Mouse (Mus musculus): ENCODE data around the gene Esrrg. TPM values are rescaled to one million over a fixed set of nuclear protein-coding genes. Genes with fewer than 3 reads are reported as not detected.
A peak's percentile ranks its signal among the peaks of the same experiment; 100 is the strongest.

The Esrrg gene
- polyA plus RNA-seq, 1 experiment from 2014 or later: 2.2 TPM

DNA sequence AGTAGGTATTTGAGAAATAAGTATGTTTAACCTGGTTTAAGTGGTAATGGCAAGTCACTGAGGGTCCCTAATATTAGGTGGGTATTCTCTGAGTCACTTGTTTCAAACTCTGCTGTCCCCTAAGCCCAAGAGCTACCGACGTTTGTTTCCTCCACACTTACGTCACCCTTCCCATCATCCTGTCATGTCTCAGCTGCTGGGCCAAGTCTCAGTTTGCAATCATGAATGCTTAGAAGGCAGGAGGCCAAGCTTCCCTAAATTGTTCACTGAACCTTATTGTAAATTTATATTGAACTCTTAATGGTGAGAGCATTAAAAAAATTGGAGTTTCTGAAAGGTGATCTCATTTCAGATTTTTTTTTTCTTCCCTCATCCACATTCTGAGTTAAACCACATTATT lies 322.6 kb downstream of the Esrrg start:
- DNase-seq (ENCODE audit: low spot score): no peak
- Histone ChIP-seq H3K27ac (no peak overlapping the region), H3K4me3 (no peak overlapping the region), H3K9me3 (replicated peaks) (no peaks in the 10 kb centered on the region), H3K36me3 (no peaks in the 10 kb centered on the region), H3K4me1 (no peaks in the 10 kb centered on the region), H3K27me3 (ENCODE audit: low read depth, poor library complexity, severe bottlenecking) (no peaks in the 10 kb centered on the region)
- 81% methylated on average over 3 of the region's 3 CpGs for WGBS

DNA sequence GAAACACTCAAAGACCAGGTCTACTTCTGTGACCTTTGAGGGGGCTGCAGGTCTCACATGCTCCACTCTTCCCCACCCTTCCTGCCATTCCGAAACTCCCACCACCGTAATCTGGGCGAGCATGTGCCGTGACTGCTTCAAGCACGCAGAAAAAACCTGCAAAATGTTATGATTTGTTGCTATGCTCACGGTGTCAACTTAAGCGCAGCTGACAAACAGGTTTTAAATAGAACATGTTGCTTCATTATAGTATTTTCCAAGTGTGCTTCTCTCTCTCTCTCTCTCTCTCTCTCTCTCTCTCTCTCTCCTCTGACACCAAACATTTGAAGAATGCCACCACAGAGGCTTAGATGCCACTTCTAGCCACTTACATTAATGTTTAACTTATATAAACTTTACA lies 330.1 kb downstream of the Esrrg start:
- Histone ChIP-seq H3K27me3 (ENCODE audit: low read depth, poor library complexity, severe bottlenecking) (no peaks in the 10 kb centered on the region), H3K36me3 (no peaks in the 10 kb centered on the region), H3K9me3 (replicated peaks) (no peaks in the 10 kb centered on the region), H3K27ac (no peak overlapping the region), H3K4me1 (peaks cover 24% of the 10 kb centered on the region), H3K4me3 (no peak overlapping the region)
- no peak for DNase-seq (ENCODE audit: low spot score)
- 89% methylated on average over 7 of the region's 7 CpGs for WGBS

DNA sequence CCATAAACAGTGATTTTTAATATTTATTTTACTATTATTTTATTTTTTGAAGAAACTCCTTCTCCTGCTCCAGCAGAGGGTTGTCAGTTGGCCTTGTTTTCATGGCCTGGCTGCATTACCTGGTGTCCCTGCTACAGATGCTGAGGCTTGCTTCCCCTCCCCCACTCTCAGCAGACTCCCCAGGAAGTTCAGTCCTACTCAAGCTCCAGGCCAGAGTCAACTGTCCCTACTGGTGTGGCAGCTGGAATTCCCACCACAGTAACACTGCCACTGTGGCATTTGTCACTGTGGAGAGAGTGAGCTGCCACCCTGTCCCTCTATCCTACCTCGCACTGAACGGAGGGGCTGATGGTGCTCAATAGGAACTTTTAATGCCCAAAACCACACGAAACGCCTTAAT lies 330.5 kb downstream of the Esrrg start:
- Histone ChIP-seq H3K27ac (no peak overlapping the region), H3K4me1 (peaks cover 24% of the 10 kb centered on the region), H3K27me3 (ENCODE audit: low read depth, poor library complexity, severe bottlenecking) (no peaks in the 10 kb centered on the region), H3K9me3 (replicated peaks) (no peaks in the 10 kb centered on the region), H3K4me3 (no peak overlapping the region), H3K36me3 (no peaks in the 10 kb centered on the region)
- WGBS: 46% methylated on average over 4 of the region's 4 CpGs
- DNase-seq (ENCODE audit: low spot score): no peak

DNA sequence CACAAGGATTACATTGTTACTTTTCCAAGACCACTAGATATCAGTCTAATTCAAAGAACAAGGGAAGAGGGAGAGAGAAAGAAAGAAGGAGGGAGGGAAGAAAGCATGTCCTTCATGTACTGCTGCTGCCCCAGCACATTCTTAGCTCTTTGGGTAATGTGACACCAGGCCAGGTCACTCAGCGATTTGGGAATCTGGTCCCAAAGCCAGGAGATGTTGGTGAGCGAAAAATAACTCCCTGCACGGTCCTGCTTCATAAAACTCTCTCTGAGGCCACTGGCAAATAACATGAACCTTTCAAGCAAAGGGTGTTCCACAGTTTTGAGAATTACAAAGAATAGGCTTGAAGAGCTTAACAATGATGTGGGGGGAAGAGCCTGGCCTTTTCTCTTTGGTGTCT lies 342.9 kb downstream of the Esrrg start:
- Histone ChIP-seq H3K27ac (no peak overlapping the region), H3K9me3 (replicated peaks) (no peaks in the 10 kb centered on the region), H3K36me3 (no peaks in the 10 kb centered on the region), H3K27me3 (ENCODE audit: low read depth, poor library complexity, severe bottlenecking) (no peaks in the 10 kb centered on the region), H3K4me1 (no peaks in the 10 kb centered on the region), H3K4me3 (no peak overlapping the region)
- 62% methylated on average over 3 of the region's 3 CpGs for WGBS
- DNase-seq (ENCODE audit: low spot score): no peak

DNA sequence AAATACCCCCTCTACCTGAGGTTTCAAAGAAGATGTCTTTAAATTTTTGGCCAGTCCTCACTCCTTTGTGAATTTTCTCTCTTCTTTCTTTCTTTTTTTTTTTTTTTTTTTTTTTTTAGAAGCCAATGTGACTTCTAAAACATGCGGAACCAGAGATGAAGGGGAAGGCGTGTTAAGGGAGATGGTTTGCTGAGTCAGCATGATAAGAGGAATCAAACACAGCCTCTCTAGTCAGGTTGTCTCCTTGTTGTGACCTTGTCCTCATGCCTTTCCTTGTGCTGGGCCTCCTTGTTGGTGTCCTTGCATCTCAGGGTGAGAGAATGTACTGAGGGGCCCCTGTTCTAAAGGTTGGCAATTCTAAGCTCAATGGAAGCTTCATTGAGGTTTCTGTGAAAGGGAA lies 348.1 kb downstream of the Esrrg start:
- no peak for DNase-seq (ENCODE audit: low spot score)
- H3K27me3 ChIP-seq (ENCODE audit: low read depth, poor library complexity, severe bottlenecking): no peaks in the 10 kb centered on the region
- H3K27ac ChIP-seq: no peak overlapping the region
- no peaks in the 10 kb centered on the region for H3K36me3 ChIP-seq
- 86% methylated on average over 2 of the region's 2 CpGs for WGBS
- H3K9me3 ChIP-seq (replicated peaks): no peaks in the 10 kb centered on the region
- H3K4me1 ChIP-seq: no peaks in the 10 kb centered on the region
- no peak overlapping the region for H3K4me3 ChIP-seq

DNA sequence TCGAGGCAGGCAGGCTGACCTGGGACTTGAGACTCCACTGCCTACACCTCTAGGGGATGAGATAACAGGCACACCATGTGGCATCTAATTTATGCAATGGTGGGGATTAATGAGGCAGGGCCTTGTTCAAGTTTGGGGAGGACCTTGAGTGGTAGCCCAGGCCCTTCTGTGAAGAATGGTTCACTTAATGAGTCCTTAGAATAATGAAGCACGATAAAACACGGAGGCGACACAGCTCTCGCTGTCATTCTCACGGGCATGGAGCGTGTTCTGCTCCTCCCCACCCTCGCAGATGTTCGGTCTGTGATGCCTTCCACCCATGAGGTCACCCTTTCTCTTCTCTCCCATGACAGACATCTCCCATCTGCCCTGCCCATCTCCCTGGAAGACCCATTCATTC lies 350.6 kb downstream of the Esrrg start:
- Histone ChIP-seq H3K27ac (no peak overlapping the region), H3K36me3 (no peaks in the 10 kb centered on the region), H3K27me3 (ENCODE audit: low read depth, poor library complexity, severe bottlenecking) (no peaks in the 10 kb centered on the region), H3K4me1 (no peaks in the 10 kb centered on the region), H3K4me3 (no peak overlapping the region), H3K9me3 (replicated peaks) (no peaks in the 10 kb centered on the region)
- WGBS: 90% methylated on average over 9 of the region's 9 CpGs
- DNase-seq (ENCODE audit: low spot score): no peak

DNA sequence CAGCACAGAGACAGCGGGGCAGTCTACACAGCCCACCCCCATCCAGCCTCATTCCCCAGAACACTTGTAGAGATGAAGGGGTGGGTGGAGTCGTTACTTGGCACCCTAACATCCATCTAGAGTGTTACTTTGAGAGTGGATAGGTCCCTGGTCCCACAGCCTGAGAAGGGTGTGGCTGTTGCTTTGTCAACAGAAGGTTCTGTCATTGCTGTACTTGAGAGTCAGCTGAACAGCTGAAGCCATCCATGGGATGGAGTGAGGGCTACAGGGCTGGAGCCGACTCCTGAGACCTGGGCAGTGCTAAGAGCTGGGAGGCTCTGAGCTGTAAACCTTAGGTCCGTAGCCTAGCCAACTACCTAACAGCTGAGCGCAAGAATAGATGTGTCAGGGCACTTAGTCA lies 352.9 kb downstream of the Esrrg start:
- peaks cover 13% of the 10 kb centered on the region for H3K4me1 ChIP-seq
- DNase-seq (ENCODE audit: low spot score): no peak
- no peaks in the 10 kb centered on the region for H3K9me3 ChIP-seq (replicated peaks)
- H3K27ac ChIP-seq: no peak overlapping the region
- no peaks in the 10 kb centered on the region for H3K36me3 ChIP-seq
- H3K4me3 ChIP-seq: no peak overlapping the region
- no peaks in the 10 kb centered on the region for H3K27me3 ChIP-seq (ENCODE audit: low read depth, poor library complexity, severe bottlenecking)
- 70% methylated on average over 5 of the region's 5 CpGs for WGBS

DNA sequence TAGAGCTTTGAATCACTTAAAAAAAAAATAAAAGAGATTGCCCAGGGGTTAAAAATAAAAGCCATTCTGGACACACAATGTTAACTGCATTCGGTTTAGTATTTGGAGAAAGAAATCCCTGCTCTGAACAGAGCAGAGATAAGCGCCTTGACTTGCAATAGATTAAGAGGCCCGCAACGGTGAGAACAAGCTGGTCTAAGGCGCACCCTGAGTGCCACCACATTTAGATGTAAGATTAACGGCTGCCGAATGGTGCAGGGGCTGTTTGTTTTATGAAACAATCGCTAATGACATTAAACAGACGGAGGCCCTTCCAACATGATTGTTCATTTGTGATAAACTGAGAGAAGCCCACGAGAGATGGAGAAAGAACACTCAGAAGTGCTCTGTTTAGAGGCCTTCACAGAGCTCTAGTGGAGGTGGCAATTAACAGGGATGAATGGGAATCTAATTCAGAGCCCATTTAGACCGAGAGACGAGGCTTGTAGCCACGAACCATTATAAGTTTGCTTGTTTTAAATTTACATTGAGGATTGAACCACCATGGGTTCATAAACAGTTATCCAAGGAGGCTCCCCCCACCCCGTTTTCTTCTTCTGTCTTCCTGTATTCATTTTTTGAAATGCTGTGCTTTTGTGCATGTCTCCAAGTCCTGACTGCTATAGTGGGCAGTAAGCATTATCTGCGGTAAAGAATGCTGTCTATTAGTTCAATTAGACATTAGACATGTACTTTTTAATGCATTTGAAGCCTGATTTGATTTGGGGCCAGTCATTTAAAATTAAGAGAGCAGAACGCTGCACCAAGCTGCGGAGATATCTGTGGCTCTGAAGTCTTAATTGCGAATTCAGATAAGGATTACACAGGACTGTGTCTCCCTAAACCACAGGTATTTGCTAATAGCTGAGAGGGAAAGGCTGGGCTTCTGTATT lies 356.5 kb downstream of the Esrrg start:
- Histone ChIP-seq H3K4me3 (no peak overlapping the region), H3K27ac (no peak overlapping the region), H3K36me3 (no peaks in the 10 kb centered on the region), H3K27me3 (ENCODE audit: low read depth, poor library complexity, severe bottlenecking) (no peaks in the 10 kb centered on the region), H3K4me1 (peaks cover 22% of the 10 kb centered on the region), H3K9me3 (replicated peaks) (no peaks in the 10 kb centered on the region)
- DNase-seq (ENCODE audit: low spot score): no peak
- 50% methylated on average over 18 of the region's 18 CpGs for WGBS

DNA sequence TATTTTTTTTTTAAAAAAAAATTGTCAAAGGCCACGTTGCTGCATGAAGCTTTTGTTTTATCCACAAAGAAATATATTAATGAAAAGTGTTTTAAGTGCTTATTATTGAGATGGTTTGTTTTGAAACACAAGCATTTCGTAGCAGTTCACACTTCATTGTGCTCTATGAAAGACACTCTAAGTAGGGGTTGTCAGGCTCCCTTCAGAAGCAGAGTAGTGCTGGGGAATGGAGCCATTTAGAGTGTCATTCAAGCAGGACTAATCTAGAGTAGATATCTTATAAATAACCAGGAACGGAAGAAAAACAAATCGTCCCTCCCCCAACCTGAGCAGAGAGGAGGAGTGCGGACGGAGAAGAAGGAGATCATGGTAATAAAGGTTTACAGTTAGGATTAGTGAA lies 357.3 kb downstream of the Esrrg start:
- Histone ChIP-seq H3K36me3 (no peaks in the 10 kb centered on the region), H3K27me3 (ENCODE audit: low read depth, poor library complexity, severe bottlenecking) (no peaks in the 10 kb centered on the region), H3K4me1 (peaks cover 22% of the 10 kb centered on the region), H3K4me3 (no peak overlapping the region), H3K9me3 (replicated peaks) (no peaks in the 10 kb centered on the region), H3K27ac (no peak overlapping the region)
- 49% methylated on average over 6 of the region's 6 CpGs for WGBS
- DNase-seq (ENCODE audit: low spot score): no peak

DNA sequence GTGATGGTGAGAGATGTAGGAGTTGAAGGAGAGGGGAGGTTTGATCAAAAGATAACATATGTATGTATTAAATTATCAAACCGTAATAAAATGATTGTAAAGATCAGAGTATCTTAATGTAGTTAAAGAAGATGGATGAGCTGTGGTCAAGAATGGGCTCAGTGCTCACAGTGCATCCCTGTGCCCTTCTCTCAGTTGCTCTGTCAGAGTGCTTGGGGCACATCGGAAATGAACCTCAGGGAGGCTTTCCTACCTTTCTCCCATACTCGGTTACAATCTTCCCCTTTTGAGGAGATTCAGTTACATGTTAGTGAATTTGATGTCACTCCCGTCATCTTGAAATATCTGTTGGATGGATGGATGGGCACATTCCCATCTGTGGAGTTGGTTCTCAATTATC lies 359.8 kb downstream of the Esrrg start:
- Histone ChIP-seq H3K4me1 (peaks cover 22% of the 10 kb centered on the region), H3K4me3 (no peak overlapping the region), H3K9me3 (replicated peaks) (no peaks in the 10 kb centered on the region), H3K27ac (no peak overlapping the region), H3K27me3 (ENCODE audit: low read depth, poor library complexity, severe bottlenecking) (no peaks in the 10 kb centered on the region), H3K36me3 (no peaks in the 10 kb centered on the region)
- WGBS: 86% methylated on average over 4 of the region's 4 CpGs
- no peak for DNase-seq (ENCODE audit: low spot score)

DNA sequence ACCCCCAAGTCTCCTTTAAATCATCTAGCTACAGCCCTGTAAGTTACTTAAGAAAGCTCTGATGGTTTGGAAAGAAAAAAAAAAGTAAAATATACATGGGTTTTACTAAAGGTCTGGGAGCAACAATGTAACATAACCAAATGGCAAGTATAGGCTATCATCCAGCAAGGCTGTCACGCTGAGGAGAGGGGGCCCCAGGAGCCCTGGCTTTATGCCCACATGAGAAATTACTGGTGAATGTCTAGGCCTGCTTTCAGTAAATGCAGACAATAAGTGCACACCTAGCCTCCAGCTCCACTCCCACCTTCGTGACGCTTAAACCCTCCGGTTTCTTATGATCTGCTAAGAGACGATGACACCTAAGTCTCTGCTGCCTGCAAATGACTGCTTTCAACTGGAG lies 360.9 kb downstream of the Esrrg start:
- WGBS: 89% methylated on average over 5 of the region's 5 CpGs
- DNase-seq (ENCODE audit: low spot score): no peak
- no peaks in the 10 kb centered on the region for H3K36me3 ChIP-seq
- peaks cover 22% of the 10 kb centered on the region for H3K4me1 ChIP-seq
- no peak overlapping the region for H3K4me3 ChIP-seq
- H3K27me3 ChIP-seq (ENCODE audit: low read depth, poor library complexity, severe bottlenecking): no peaks in the 10 kb centered on the region
- no peak overlapping the region for H3K27ac ChIP-seq
- H3K9me3 ChIP-seq (replicated peaks): no peaks in the 10 kb centered on the region

DNA sequence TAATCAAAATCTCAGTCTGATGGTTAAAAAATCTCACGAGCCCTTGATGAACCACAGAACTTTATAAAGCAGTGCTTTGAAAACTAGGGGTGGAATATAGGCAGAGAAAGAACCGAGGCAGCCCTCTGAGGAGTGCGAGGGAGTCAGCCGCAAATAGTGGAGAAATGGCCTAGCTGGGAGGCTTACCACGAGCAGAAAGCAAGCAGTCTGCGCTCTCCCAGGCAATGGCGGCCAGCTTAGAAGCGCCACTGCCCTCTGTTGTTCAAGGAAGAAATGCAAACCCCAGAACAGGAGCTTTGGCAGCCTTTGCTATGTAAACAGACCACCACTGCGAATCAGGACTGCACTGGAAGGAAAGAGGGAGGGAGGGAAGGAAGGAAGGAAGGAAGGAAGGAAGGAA lies 365.8 kb downstream of the Esrrg start:
- peak overlapping the region; percentile 43; the same call in 1 of the 2 replicates for H3K27ac ChIP-seq
- no peaks in the 10 kb centered on the region for H3K36me3 ChIP-seq
- DNase-seq (ENCODE audit: low spot score): peak; percentile 60
- WGBS: 15% methylated on average over 9 of the region's 9 CpGs
- no peaks in the 10 kb centered on the region for H3K27me3 ChIP-seq (ENCODE audit: low read depth, poor library complexity, severe bottlenecking)
- H3K4me3 ChIP-seq: no peak overlapping the region
- no peaks in the 10 kb centered on the region for H3K9me3 ChIP-seq (replicated peaks)
- peaks cover 1% of the 10 kb centered on the region; the same call in 1 of the 2 replicates for H3K4me1 ChIP-seq

DNA sequence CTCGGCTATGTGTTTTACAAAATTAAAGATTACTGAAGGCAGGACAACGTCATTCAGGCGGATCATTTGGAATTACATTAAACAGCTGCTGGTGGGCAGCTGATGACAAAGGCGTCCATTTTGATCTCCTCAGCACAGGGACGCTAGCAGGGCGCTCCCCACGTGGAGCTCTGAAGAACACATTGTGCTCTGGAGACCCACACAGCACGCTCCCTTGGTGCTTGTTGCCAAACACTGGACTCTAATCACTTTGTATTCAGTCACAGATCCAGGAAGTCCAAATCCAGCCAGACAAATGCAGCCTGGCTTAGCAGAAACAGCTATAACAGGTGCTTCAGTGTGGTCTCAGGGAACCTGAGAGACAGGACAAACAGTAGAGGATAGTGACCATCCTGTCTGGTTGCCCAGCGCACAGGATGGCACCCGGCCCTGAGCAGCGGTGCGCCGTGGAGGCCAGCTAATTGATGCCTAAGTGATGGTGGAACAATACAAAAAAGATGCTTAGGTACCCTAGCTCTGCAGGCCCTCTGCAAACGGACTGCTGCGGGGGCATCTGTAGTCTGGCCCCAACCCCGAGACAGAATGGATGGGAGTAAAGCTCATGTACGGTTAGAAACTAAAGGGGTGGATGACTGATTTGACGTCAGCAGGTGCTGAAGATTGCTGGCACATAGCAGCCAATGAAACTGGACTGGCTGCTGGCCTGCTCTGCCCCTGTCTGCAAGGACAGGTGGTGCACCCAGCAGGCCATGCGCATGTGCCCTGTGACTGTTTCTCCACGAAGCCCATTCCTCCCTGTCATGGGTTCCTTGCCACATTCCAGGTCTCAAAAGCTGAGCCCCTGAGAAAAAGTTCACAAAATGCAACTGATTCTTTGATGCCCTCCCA lies 367.1 kb downstream of the Esrrg start:
- no peaks in the 10 kb centered on the region for H3K9me3 ChIP-seq (replicated peaks)
- H3K27ac ChIP-seq: no peak overlapping the region
- no peak overlapping the region for H3K4me3 ChIP-seq
- H3K27me3 ChIP-seq (ENCODE audit: low read depth, poor library complexity, severe bottlenecking): no peaks in the 10 kb centered on the region
- 87% methylated on average over 20 of the region's 20 CpGs for WGBS
- no peaks in the 10 kb centered on the region for H3K36me3 ChIP-seq
- no peak for DNase-seq (ENCODE audit: low spot score)
- no peaks in the 10 kb centered on the region for H3K4me1 ChIP-seq
